Mouse (Mus musculus): ENCODE results near the gene Cnn1. TPM values are rescaled to one million over a fixed set of nuclear protein-coding genes. Genes with fewer than 3 reads are reported as not detected.
"Not testable (repeated sequence)": the region's sequence is repeated elsewhere in the genome, so short reads cannot be mapped to it uniquely, and the experiment has no call there.

Cnn1 gene
- total RNA-seq, 2 experiments from 2014 or later = 7.1 to 9.8 TPM

- not testable (repeated sequence) for DNase-seq
These were observed 23.2 kb upstream of the Cnn1 start for GRCm38 (mm10) chr9:22075778-22076177.

- no peak for DNase-seq
These were observed 22.8 kb upstream of the Cnn1 start for GRCm38 (mm10) chr9:22076223-22076622.

DNA sequence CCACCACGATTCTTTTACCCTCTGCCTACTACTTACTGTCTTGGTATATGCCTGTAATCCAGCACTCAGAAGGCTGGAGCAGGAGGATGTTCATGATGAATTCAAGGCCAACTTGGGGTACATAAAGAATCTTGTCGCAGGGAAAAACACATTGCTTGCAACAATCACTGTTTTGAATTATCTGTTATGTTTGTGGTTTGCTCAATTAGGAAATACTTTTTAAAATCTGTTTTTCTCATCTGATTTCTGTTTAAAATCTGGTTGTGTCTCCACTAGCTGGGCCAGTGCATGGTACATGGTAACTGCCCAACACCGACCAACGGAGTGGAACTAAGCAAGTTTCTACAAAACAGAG is 14.4 kb upstream of the Cnn1 start:
- no peak for DNase-seq

DNA sequence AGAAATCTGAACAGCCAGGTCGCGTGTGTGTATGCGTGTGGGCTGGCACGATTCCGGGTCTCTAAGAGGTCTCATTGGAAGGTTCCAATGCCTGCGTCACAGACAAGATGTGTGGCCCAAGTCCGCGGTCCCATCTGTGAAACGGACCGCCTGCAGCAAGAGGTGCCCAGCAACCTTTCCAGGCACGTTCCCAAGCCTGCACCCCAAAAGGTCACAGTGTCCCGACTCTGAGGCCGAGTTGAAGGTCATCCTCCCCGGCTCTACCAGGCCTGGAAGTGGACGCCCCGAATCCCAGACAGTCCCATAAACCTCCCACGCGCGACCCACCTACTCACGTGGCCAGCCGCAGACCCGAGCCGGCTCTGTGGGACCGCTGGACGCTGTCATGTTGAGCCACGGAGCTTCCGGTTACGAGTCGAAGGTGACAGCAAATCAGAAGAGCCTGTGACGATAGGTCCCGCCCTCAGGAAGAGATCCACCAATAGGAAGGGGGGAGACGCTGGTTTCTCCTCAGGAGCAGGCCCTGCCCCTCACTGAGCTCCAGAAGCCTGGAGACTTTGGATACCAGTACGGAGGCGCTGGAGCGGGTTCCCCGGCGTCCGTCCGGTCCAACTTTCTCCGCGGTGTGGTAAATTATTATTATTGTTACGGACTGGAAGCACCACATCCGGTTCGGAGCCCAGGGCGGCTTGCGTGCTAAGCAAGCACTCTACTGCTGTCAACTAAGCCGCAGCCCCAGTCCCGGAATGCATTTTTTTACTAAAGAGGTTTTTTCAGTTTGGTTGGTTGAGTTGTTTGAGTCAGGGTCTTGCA is 13.8 kb upstream of the Cnn1 start, which contains the start of gene Ecsit:
TSS of gene Ecsit (minus strand) at position 417 of the 813 bp plus-strand sequence.
- DNase-seq = peak; percentile 96 to 98

DNA sequence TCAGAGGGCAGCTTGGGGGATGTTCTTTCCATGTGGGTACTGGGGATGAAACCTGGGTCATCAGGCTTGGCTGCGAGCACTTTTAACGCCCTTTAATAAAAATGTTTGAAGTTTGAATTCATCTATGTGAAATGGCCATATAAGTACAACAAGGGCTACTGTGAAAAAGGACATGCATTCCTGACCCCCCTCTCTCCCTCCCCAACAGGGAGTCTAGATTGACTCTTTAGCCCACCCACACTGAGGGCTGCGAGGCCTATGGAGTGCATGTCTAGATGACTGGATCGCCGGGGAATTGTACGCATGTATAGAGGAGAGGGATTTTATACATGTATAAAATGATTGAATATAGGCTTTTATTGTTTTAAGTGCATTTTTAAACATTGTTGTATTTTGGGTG is 13.0 kb upstream of the Cnn1 start:
- DNase-seq = no peak

- DNase-seq = no peak
These were observed 11.9 kb upstream of the Cnn1 start for GRCm38 (mm10) chr9:22087034-22087618.

DNA sequence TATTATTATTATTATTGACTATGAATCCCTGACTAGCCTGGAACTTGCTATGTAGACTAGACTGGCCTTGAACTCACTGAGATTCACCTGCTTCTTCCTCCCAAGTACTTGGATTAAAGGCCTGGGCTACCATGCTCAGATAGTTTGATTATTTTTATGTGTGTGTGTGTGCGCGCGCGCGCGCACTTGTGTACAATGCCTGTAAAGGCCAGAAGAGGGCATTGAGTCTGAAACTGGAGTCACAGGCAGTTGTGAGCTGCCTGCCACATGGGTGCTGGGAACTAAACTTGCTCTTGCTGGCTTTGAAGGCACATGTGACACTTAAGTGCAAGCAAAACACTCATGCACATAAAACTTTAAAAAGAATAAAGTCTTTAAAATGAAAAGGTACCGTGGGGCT is 9.7 kb upstream of the Cnn1 start:
- no peak for DNase-seq

GRCm38 (mm10) chr9:22089986-22090385 is 9.0 kb upstream of the Cnn1 start:
- no peak for DNase-seq

- no peak for DNase-seq
These were observed 6.3 kb upstream of the Cnn1 start for GRCm38 (mm10) chr9:22092746-22093145.

GRCm38 (mm10) chr9:22095854-22096307 is 3.1 kb upstream of the Cnn1 start:
- peak; percentile 87 to 91 for DNase-seq

DNA sequence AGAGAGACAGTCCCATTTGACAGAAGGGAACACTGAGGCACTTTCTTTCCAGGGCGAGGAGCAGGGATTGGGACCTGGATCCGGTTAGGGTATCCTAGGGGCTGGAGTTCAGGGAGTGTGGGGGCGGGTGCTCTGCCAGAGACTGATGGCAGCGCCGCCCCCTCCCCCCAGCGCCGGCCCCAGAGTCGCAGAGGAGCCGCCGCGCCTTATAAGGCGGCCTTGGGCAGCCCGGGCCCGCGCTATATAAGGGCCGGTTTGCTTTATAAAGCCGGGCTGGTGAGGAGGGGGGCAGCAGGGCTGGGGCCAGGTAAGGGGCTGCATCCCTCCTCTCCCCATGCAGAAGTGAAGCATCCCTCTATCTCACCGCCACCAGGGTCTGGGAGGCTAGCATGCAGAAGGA is 906 bp downstream of the Cnn1 start:
- no peak for DNase-seq

GRCm38 (mm10) chr9:22108194-22108593 is 9.2 kb downstream of the Cnn1 start:
- no peak for DNase-seq

GRCm38 (mm10) chr9:22115635-22116034 is 16.6 kb downstream of the Cnn1 start:
- no peak for DNase-seq

- no peak for DNase-seq
These were observed 17.1 kb downstream of the Cnn1 start for GRCm38 (mm10) chr9:22116086-22116485.

DNA sequence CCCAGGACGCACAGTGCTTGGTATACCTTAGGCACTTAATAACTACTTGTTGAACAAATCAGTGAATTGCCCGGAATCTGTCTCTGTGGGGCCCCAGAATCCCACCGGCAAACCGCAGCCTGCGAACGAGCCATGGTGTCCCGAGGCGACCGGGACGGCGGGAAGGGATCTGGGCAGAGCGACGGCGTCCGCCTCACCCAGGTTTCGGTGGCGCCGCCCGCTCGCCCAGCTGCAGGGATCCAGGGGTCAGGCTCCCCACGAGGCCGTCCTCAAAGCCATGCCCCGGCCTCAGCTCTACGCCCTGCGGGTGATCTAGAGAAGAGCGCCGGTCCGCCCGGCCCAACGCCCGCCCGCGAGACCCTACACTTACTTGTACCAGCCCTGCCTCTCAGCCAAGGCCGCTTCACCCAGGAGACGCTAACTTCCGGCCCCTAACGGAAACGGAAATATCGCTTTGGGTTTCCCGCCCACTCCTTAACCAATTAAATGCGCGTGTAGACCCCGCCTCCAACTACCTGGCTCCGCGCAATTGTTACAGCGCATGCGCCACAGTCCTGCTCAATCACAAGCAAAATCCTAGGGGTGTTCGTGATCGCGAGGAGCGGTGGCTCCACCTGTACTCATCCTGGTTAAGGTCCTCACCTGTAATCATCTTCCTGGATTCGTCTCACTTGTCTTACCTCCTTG is 17.9 kb downstream of the Cnn1 start, which contains the start of gene Elof1:
TSS of gene Elof1 (minus strand) at position 433 of the 687 bp plus-strand sequence.
- DNase-seq = peak; percentile 95 to 96

DNA sequence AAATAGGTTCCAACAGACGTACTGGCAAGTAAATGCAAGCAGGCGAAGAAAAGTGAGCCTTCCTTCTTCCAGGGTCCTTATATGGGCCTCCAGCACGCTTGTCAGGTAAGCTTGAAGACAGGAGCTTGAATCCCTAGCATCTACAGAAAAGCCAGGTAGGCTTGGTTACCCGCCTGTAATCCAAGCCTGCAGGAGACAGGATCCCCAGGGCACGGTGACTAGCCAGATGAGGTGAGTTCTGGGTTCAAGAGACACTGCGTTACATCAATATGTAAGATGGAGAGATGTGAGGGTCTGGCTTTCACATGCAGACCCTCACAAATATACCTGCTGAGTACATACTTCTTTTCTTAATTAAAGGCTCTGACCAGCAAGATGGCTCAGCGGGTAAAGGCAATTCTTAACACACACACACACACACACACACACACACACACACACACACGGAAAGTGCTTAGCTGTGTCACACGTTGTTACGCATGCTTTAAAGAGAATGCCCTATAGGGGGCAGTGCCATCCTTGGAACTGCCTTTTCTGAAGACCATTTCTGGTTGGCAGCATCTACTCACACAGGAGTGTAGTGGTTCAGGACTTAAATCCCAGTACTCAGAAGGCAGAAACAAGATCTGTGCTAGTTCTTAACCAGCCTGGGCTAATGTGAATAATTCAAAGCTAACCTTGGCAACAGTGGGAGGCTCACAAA is 18.9 kb downstream of the Cnn1 start:
- peak; percentile 56 to 59 for DNase-seq

- DNase-seq = peak in 1 of 2 experiments; percentile 54
These were observed 20.5 kb downstream of the Cnn1 start for GRCm38 (mm10) chr9:22119543-22119942.

DNA sequence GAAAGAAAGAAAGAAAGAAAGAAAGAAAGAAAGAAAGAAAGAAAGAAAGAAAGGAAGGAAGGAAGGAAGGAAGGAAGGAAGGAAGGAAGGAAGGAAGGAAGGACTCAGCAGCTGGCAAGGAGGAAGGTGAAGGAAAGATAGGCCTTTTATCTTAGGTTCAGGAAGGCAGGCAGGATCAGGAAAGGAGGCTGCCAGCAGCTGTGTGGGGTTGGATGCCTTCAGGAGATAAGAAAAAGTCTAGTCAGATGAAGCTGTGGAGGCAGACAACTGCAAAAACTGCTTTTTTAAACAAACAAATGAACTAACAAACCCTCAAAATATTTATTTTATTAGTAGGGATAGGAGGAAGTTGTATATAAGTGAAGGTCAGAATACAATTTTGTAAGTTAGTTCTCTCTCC is 22.5 kb downstream of the Cnn1 start:
- DNase-seq = no peak

- DNase-seq = no peak
These were observed 23.0 kb downstream of the Cnn1 start for GRCm38 (mm10) chr9:22122005-22122404.

DNA sequence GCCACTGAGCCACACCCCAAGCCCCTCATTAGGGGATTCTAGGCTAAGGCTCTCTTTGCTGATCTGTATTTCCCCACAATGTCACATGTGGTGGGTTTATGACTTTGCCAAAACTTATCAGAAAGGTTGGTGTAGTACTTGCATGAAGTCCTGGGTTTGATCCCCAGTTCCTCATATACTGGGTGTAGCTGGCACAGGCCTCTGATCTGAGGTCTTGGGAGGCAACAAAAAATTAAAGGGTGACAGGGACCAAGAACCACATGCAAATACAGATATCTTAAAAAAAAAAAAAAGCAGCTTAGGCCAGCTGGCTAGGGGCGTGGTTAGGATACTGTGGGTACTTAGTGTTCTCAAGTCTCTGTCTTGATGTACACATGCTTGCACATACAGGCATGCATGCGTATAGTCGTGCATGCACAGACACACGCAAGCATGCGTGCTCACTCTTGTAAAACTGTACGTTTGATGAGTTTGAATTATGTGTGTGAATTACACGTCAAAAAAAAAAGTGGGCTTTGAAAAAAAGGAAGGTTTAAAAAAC is 24.1 kb downstream of the Cnn1 start:
- DNase-seq = no peak

DNA sequence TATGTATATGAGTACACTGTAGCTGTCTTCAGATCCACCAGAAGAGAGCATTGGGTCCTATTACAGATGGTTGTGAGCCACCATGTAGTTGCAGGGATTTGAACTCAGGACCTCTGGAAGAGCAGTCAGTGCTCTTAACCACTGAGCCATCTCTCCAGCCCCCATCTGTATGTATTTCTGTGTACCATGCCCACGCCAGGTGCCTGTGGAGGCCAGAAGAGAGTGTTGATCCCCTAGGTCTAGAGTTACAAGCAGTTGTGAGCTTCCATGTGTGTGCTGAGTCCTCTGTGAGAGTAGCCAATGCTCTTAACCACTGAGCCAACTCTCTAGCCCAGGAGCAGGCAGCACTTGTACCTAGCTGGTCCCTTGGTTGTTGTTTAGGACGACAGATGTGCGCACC is 25.2 kb downstream of the Cnn1 start:
- DNase-seq = no peak
